Mouse (Mus musculus) thymus, adult 2 months (tissue): Measurements from ENCODE around the gene Wdr74.

ENCODE experiments used
- CTCF ChIP-seq: fragments of 200-500 bp; IDR thresholded peaks from 2 replicates; pipeline ENCODE4 v1.5.1; 2012; ENCODE audit warnings: mild to moderate bottlenecking, control low read depth, low read length, moderate library complexity, borderline replicate concordance; ENCODE audit not compliant: control insufficient read depth, poor library complexity, insufficient read depth; ENCODE audit errors: extremely low read depth
- POLR2A ChIP-seq: fragments of 200-500 bp; IDR thresholded peaks from 2 replicates; pipeline ENCODE4 v1.6.1; 2012; ENCODE audit warnings: mild to moderate bottlenecking, low read length, control low read depth, moderate library complexity; ENCODE audit not compliant: control insufficient read depth, poor library complexity, insufficient read depth; ENCODE audit errors: extremely low read depth

- TF ChIP-seq CTCF, result no peak
- no peak for TF ChIP-seq POLR2A
Measured at GRCm38 (mm10) chr19:8716767-8717475, 18.7 kb upstream of the Wdr74 start.
